In genomic region chr11:117783683-117784309, GRCm38 (mm10) we compare ENCODE assay signal across 9 mouse cellular contexts. TPM values are rescaled to one million over a fixed set of nuclear protein-coding genes. Genes with fewer than 3 reads are reported as not detected.
DNase-seq lines count a peak whose midpoint lies in the region; ATAC-seq and TF ChIP-seq lines count a peak whose summit lies in the region.
"Had no signal": no experiment of that assay in that cellular context is flagged by ENCODE, and none has a peak within 500 bp of the region (broad histone marks: within the 10 kb centered on the region; RNA-seq: fewer than 3 reads in every experiment).

No protein-coding gene starts in this region.

- DNase-seq in gastrocnemius, adult 2 months, result peak; percentile 55
- no peak for DNase-seq in gastrocnemius, postnatal 10 days
- peak; percentile 59 to 62 for DNase-seq in heart, adult 2 months
- peak; percentile 56 to 63 for DNase-seq in lung, postnatal 4 days
- no peak for DNase-seq in cerebellum, adult 11 months
- no peak for DNase-seq in right cerebral cortex, postnatal 36 days (ENCODE audit: low spot score in 2 of 2)

- no peak for ATAC-seq in kidney, embryonic 15.5 days (replicated peaks; ENCODE audit: low FRiP score)
- ATAC-seq in stomach, embryonic 14.5 days (ENCODE audit: insufficient number of reproducible peaks, insufficient read depth, low FRiP score, low read depth), result no peak

- peaks cover 4% of the 10 kb centered on the region; the same call in 1 of the 2 replicates for H3K4me1 ChIP-seq in heart, adult 2 months (ENCODE audit: control insufficient read depth, insufficient read depth, low read length)
- H3K4me1 ChIP-seq in kidney, embryonic 15.5 days, result peaks cover 55% of the 10 kb centered on the region
- H3K4me1 ChIP-seq in stomach, embryonic 14.5 days (ENCODE audit: control insufficient read depth, insufficient read depth, low read length), result peaks cover 38% of the 10 kb centered on the region

- H3K4me2 ChIP-seq in kidney, embryonic 15.5 days, result peak overlapping the region; percentile 99
- H3K4me2 ChIP-seq in stomach, embryonic 14.5 days (replicated peaks; ENCODE audit: low read depth, low read length), result peak overlapping the region; percentile 39; the same call in 1 of the 2 replicates

- TF ChIP-seq POLR2A in heart, adult 2 months (IDR thresholded peaks at IDR 0.05; ENCODE audit: insufficient read depth, low read depth, low read length), result 0 out of 2 replicates have a peak, but pooled peaks have one; percentile 17

- no peaks in the 10 kb centered on the region for H3K79me2 ChIP-seq in heart, adult 2 months (replicated peaks; ENCODE audit: control insufficient read depth, insufficient read depth, low read length)

- peak overlapping the region; percentile 81 for H3K4me3 ChIP-seq in gastrocnemius, adult 2 months
- H3K4me3 ChIP-seq in heart, adult 2 months, result peak overlapping the region; percentile 52
- H3K4me3 ChIP-seq in kidney, embryonic 15.5 days (replicated peaks), result peak overlapping the region; percentile 61
- H3K4me3 ChIP-seq in stomach, embryonic 14.5 days (ENCODE audit: low read depth, low read length), result peak overlapping the region; percentile 14; the same call in 1 of the 2 replicates

- H3K27ac ChIP-seq in gastrocnemius, adult 2 months, result peak overlapping the region; percentile 84
- H3K27ac ChIP-seq in heart, adult 2 months, result peak overlapping the region; percentile 96
- 0 out of 2 replicates have a peak overlapping the region, but pooled peaks have one; percentile 3 for H3K27ac ChIP-seq in kidney, embryonic 15.5 days
- no peak overlapping the region for H3K27ac ChIP-seq in stomach, embryonic 14.5 days (ENCODE audit: low read length)

- no peaks in the 10 kb centered on the region for H3K27me3 ChIP-seq in heart, adult 2 months (ENCODE audit: control insufficient read depth, insufficient read depth, low read length)
- H3K27me3 ChIP-seq in kidney, embryonic 15.5 days, result peaks cover 6% of the 10 kb centered on the region; the same call in 1 of the 2 replicates
- H3K27me3 ChIP-seq in stomach, embryonic 14.5 days (ENCODE audit: control insufficient read depth, insufficient read depth, low read length), result no peaks in the 10 kb centered on the region
- H3K27me3 ChIP-seq: CH12.LX had no signal

- no peak for TF ChIP-seq EP300 in heart, adult 2 months (IDR thresholded peaks at IDR 0.05; ENCODE audit: insufficient read depth, low read depth, low read length)

- H3K36me3 ChIP-seq in heart, adult 2 months (ENCODE audit: control insufficient read depth, insufficient read depth, low read length), result no peaks in the 10 kb centered on the region
- H3K36me3 ChIP-seq in kidney, embryonic 15.5 days, result no peaks in the 10 kb centered on the region
- no peaks in the 10 kb centered on the region for H3K36me3 ChIP-seq in stomach, embryonic 14.5 days (ENCODE audit: control insufficient read depth, insufficient read depth, low read length)

- intact Hi-C loops in gastrocnemius, adult 2 months (cut with DNase I), result no loop called here
- intact Hi-C loops in heart, adult 2 months (cut with DNase I), result loop anchor here (2.0 kb wide), 1 partner anchor 41 kb away; the partner anchor contains the start of gene Afmid

- no peak for TF ChIP-seq CTCF in gastrocnemius, adult 2 months (IDR thresholded peaks at IDR 0.05)
- no peak for TF ChIP-seq CTCF in heart, adult 2 months (IDR thresholded peaks at IDR 0.05)

- 54% methylated on average over 10 of the region's 10 CpGs for WGBS in heart, adult 2 months
- WGBS in kidney, embryonic 15.5 days, result 40% methylated on average over 10 of the region's 10 CpGs
- 40% methylated on average over 10 of the region's 10 CpGs for WGBS in stomach, embryonic 14.5 days

- H3K9me3 ChIP-seq in kidney, embryonic 15.5 days (replicated peaks), result no peaks in the 10 kb centered on the region
- no peaks in the 10 kb centered on the region for H3K9me3 ChIP-seq in stomach, embryonic 14.5 days (ENCODE audit: control insufficient read depth, low read depth, low read length)

- H3K9ac ChIP-seq in heart, adult 2 months (ENCODE audit: low read depth, low read length), result peak overlapping the region; percentile 52; the same call in 1 of the 2 replicates
- H3K9ac ChIP-seq in kidney, embryonic 15.5 days, result peak overlapping the region; percentile 27; the same call in 1 of the 2 replicates
- H3K9ac ChIP-seq in stomach, embryonic 14.5 days (replicated peaks; ENCODE audit: low read depth, low read length), result no peak overlapping the region

RNA-seq across cellular contexts. Expression of gene Tmc6, which starts 1.8 kb away (rescaled TPM):
- 1 to 10 TPM; 4.3 to 4.5 TPM for total RNA-seq in gastrocnemius, adult 2 months (2021)
- 10 to 100 TPM; 17.2 to 20.9 TPM for total RNA-seq in gastrocnemius, postnatal 10 days (2021)
- 10 to 100 TPM; 12.6 to 15.7 TPM for total RNA-seq in heart, adult 2 months (2021)
- polyA plus RNA-seq in heart, adult 2 months (2012; rRNA removed), result 18.1 and 23.3 TPM in 2 replicates
- polyA plus RNA-seq in kidney, embryonic 15.5 days (2015; fragmentation: Nextera tagmentation; extraction: Ambion mirVana), result 36.2 and 37.5 TPM in 2 replicates
- polyA plus RNA-seq in stomach, embryonic 14.5 days (2014; fragmentation: Nextera tagmentation; extraction: Ambion mirVana), result 23.0 and 24.3 TPM in 2 replicates

RNA-seq across cellular contexts. Expression of gene Tmc8, which starts 1.9 kb away (rescaled TPM):
- 1 to 10 TPM; 1.0 TPM for total RNA-seq in gastrocnemius, adult 2 months (2021)
- total RNA-seq in gastrocnemius, postnatal 10 days (2021), result 1 to 10 TPM; 1.2 to 1.7 TPM
- total RNA-seq in heart, adult 2 months (2021), result 1 to 10 TPM; 3.3 to 3.7 TPM
- polyA plus RNA-seq in heart, adult 2 months (2012; rRNA removed), result 6.1 and 9.5 TPM in 2 replicates
- polyA plus RNA-seq in kidney, embryonic 15.5 days (2015; fragmentation: Nextera tagmentation; extraction: Ambion mirVana), result 2.7 and 3.6 TPM in 2 replicates
- 1.7 and 3.1 TPM in 2 replicates for polyA plus RNA-seq in stomach, embryonic 14.5 days (2014; fragmentation: Nextera tagmentation; extraction: Ambion mirVana)

RNA-seq across cellular contexts. Expression of gene 6030468B19Rik, which starts 13.7 kb away (rescaled TPM):
- not detected for total RNA-seq in gastrocnemius, adult 2 months (2021)
- total RNA-seq in gastrocnemius, postnatal 10 days (2021), result not detected
- total RNA-seq in heart, adult 2 months (2021), result not detected
- polyA plus RNA-seq in heart, adult 2 months (2012; rRNA removed), result 0.16 TPM in 1 of 2 replicates, not detected in the other
- 0.36 and 1.7 TPM in 2 replicates for polyA plus RNA-seq in kidney, embryonic 15.5 days (2015; fragmentation: Nextera tagmentation; extraction: Ambion mirVana)
- 0.23 TPM in 1 of 2 replicates, not detected in the other for polyA plus RNA-seq in stomach, embryonic 14.5 days (2014; fragmentation: Nextera tagmentation; extraction: Ambion mirVana)

RNA-seq across cellular contexts. Expression of gene Gm20708, which starts 25.7 kb away (rescaled TPM):
- 1 to 10 TPM in 1 of 2 experiments, under 1 TPM in 1; 0.86 to 1.6 TPM for total RNA-seq in gastrocnemius, adult 2 months (2021)
- 1 to 10 TPM; 1.2 to 3.3 TPM for total RNA-seq in gastrocnemius, postnatal 10 days (2021)
- total RNA-seq in heart, adult 2 months (2021), result under 1 TPM; 0.44 to 0.48 TPM
- 0.57 and 0.79 TPM in 2 replicates for polyA plus RNA-seq in heart, adult 2 months (2012; rRNA removed)
- polyA plus RNA-seq in kidney, embryonic 15.5 days (2015; fragmentation: Nextera tagmentation; extraction: Ambion mirVana), result 0.54 and 0.91 TPM in 2 replicates
- polyA plus RNA-seq in stomach, embryonic 14.5 days (2014; fragmentation: Nextera tagmentation; extraction: Ambion mirVana), result 1.1 TPM in 1 of 2 replicates, not detected in the other

RNA-seq across cellular contexts. Expression of gene Syngr2, which starts 25.7 kb away (rescaled TPM):
- total RNA-seq in gastrocnemius, adult 2 months (2021), result 100 to 1,000 TPM; 169 to 173 TPM
- total RNA-seq in gastrocnemius, postnatal 10 days (2021), result 10 to 100 TPM; 90.3 to 95.1 TPM
- 100 to 1,000 TPM; 109 to 129 TPM for total RNA-seq in heart, adult 2 months (2021)
- 217 and 273 TPM in 2 replicates for polyA plus RNA-seq in heart, adult 2 months (2012; rRNA removed)
- polyA plus RNA-seq in kidney, embryonic 15.5 days (2015; fragmentation: Nextera tagmentation; extraction: Ambion mirVana), result 78.0 and 80.5 TPM in 2 replicates
- polyA plus RNA-seq in stomach, embryonic 14.5 days (2014; fragmentation: Nextera tagmentation; extraction: Ambion mirVana), result 101 and 115 TPM in 2 replicates

Comparison
In these comparisons a context has a peak if more than half of its experiments do, and no peak if none do; other contexts are left out.
1. DNase-seq: peak in gastrocnemius, adult 2 months (single experiment), heart, adult 2 months (2 of 2) and lung, postnatal 4 days (2 of 2); none in gastrocnemius, postnatal 10 days (single experiment), cerebellum, adult 11 months (single experiment) and right cerebral cortex, postnatal 36 days (0 of 2).
2. H3K4me3 ChIP-seq: peak in every context shown above with its lines; median percentile 81 in gastrocnemius, adult 2 months; 61 in kidney, embryonic 15.5 days; 52 in heart, adult 2 months; 14 in stomach, embryonic 14.5 days.